Mouse (Mus musculus) 3T3-L1 (cell line): Measurements from ENCODE around the gene Pakap.

ENCODE experiments used
- DNase-seq: peaks from one replicate; pipeline ENCODE4 v3.0.0-alpha.2; 2015; ENCODE audit warnings: low read depth, low spot score

The Pakap gene

GRCm38 (mm10) chr4:57574181-57574580 lies 6.2 kb downstream of the Pakap start:
- no peak for DNase-seq

DNA sequence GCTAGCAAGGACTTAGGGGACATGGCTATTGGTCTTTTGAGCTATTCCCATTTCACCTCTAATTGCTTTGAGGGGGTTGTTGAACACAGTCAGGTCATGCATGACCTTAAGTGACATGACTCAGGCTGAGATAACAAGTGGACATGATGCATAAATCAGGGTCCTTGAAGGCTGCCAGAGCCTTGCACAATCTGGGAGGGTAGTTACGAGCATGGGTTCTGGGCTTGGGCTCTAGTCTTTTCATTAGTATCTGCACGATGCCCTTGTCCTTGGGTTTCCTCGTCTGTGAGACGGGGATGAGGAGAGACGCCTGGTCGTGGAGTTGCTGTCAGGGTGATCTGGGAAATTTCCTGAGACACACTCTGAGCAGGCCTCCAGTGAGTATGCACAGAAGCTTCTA lies 6.7 kb downstream of the Pakap start:
- DNase-seq, result no peak

GRCm38 (mm10) chr4:57575686-57576085 lies 7.7 kb downstream of the Pakap start:
- peak; percentile 63 for DNase-seq

DNA sequence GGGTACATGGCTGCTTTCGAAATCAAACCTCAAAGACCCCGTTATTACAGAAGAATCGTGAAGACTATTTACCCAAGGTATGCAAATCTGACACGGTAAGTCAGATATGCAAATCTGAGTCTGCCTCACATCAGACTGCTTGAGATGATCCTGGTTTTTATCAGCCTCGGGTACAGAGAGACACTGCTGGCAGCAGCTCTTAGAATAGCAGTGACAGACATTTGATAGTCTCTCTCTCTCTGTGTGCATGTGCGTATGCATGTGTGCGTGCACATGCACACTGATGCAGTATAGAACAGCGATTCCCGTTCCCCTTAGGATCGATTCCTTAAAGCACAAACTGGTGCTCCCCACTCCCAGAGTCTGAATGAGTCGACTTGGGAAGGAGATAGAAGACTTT lies 8.1 kb downstream of the Pakap start:
- DNase-seq, result no peak

DNA sequence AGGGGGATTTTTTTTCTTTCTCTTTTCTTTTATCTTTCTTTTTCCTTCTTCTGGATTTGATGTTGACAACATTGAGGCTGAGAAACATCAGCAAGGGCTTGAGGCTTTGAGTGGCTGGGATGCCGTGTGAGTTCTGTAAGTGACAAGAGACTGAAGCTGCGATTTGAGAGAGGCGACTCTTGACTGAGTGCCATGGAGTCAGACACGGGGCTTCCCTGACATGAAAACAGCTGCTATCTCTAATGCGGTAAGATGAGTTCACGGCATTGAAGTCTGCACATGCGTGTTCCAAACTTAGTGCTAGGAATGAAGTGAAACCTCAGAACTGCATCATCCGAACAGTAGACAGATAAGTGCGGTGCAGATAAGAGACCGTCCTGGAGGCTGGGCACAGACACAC lies 11.7 kb downstream of the Pakap start:
- DNase-seq, result no peak

DNA sequence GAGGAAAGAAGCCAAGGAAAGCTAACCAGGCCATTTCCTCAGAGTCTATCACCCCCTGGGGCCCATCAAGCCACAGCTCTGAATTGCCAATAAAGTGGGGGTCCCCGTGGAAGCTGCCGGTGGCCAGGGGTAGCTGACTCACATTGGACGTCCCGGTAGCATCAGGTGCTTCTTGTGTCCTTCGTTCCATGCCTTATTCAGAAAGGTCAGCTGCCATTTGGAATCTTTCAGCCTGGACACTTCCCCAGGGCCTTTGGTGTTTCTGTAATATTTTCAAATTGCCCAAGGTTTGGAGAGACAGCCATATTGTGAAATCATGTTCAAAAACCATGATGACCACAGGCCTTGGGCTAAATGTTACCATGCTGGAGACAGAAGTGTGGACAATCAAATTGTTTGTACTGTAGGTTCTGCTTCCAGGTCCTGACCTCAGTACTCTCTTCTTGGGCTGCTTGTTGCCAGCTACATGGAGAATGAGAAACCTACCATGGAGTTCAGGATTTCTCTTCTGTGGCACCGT lies 17.4 kb downstream of the Pakap start:
- no peak for DNase-seq

DNA sequence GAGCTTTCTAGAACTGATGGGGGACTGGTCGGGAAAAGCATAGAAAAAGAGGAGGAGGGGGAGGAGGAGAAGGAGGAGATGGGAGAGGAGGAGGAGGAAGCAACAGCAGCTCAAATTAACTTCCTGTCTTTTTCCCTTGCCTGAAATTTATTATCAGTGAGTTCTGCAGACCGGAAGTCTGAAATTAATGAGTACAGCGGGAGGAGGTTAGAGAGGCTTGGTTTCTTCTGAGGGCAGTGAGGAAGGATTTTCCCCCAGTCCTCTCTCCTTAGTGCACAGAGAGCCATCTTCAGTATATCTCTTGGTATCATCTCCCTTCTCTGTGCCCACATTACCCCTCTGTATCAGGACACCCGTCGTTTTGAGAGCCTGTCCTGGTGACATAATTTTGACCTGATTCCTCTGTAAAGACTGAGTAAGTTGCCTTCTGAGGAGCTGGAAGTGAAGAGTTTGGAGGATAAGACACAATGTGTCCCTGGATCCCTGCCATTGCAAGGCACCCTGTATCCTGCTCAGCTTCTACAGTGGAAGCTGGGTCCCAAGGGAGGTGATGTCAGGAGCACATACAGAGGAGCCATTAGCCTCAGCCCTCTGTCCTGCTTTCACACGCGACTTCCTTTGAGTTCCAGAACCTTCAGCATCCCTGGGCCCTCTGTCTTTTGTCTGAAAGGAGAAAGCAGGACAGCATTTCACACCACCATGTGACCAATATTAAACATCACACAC lies 19.1 kb downstream of the Pakap start:
- no peak for DNase-seq

GRCm38 (mm10) chr4:57588356-57588755 lies 20.4 kb downstream of the Pakap start:
- peak; percentile 81 for DNase-seq

DNA sequence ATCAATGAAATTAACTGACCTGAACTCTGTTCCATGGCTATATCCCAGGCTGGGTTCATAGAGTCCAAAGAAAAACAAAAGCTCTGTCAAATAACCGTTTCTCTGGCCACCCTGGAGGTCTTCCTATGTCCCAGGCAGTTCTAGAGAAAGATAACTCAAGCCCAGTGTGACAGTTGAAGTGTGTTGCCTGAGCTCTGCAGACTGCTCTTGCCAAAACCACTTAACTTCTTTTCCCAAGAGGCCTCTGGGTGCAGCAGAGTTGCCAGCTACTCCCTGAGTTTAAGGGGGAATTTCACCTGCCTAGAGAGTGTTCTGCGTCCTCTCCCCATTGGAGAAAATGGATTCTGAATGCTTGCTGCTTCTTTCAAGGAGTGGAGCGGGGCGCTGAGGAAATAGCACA lies 24.8 kb downstream of the Pakap start:
- DNase-seq, result no peak

GRCm38 (mm10) chr4:57599946-57600345 lies 32.0 kb downstream of the Pakap start:
- DNase-seq, result no peak

DNA sequence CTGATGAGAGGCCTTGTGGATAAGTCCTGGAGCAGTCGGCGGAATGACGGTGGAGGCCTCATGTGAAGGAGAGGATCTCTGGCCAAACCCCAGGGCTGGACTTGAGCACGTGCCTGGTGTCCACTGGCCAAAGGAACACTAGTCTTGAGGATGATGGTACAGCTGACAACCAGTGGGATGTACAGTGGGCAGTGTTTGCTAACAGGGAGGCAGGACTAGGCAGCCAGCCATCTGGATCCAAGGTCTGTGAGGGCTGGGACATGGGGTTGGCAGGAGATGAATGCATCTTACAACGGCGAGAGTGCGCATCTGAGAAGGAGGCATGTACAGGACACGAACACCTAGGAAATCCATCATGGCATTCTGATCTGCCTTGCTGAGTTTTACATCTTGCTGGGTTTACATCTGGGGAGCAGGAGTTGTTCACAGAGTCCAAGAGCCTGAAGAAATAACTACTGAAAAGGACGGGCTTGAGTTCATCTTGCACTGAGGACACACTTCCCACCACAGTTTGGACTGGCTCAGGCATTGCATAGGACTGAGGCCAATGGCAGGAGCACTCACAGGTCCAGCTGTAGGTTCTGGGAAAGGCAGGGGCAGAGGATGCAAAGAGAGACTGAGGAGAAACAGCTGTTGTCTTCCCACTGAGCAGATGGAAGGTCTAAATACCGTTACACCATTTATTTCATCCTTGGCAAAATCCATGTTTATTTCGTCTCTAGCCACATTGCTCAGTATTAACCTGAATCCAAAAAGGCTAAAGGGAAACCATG lies 32.9 kb downstream of the Pakap start:
- DNase-seq, result no peak

DNA sequence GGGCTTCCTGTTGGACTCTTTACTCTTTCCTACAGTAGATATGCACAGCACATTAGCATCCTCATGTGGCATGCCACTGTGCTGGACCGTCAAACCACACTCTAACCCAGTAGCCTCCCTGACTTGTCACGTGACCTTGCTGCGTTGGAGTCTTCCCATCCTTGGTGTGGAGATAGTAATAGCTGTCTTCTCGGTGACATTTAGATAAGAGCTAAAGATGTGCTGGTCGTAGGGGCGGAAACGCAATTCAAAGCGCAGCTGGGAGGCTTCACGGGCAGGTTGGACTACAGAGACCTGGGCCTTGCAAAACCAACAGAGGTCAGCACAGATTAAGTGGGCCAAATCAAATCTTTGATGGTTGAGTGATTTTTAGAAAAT lies 33.5 kb downstream of the Pakap start:
- DNase-seq, result no peak

- no peak for DNase-seq
These were observed 34.1 kb downstream of the Pakap start for GRCm38 (mm10) chr4:57601903-57602617.

DNA sequence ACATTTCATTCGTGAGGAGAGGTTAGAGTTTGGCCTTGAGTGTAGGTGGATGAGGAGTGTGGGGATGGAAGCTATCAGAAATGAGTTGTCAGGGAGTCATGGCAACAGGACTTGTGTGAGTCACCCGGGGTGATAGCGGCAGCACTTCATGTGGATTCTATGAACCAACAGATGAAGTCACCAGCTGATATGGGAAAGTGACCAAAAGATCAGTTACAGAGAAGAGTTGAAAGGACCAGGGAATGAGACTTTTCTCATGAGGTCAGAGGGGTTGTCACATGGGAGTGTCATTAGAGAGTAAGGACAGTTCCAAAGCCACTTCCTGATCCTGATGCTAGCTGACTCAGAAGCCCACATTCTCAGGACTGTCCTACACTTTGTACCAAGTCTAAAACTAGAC lies 38.3 kb downstream of the Pakap start:
- DNase-seq, result peak; percentile 71

DNA sequence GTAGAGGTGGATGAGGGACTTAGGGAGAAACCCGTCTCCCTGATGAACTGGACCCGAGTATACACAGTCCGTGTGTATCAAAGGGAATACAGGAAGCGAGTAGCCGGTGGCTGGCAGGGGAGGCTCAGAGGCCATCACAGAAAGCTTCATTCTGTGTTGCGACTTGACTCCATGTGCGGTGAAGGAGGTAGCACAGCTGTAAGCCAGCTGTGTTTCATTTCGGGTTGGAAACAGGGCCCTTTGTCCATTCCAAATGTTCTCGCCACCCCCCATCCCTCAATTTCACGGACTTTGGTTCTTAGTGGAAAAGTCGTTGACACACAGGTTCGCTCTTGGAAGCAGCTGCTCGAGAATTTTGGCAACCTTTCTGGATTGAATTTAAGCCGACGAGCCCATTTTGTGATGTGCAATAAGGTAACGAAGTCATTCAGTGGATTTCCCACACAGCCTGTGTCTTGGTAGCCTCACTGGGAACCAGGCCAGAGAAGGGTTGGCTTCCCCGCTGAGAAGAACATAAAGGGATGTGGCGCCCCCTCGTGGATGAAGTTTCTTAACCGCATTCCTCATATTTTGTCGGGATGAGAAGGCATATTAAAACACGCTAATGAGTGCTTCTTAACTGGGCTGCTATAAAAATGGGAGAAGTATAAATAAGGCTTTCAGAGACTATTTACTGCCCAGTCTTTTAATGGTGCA lies 39.4 kb downstream of the Pakap start:
- DNase-seq, result peak; percentile 96

DNA sequence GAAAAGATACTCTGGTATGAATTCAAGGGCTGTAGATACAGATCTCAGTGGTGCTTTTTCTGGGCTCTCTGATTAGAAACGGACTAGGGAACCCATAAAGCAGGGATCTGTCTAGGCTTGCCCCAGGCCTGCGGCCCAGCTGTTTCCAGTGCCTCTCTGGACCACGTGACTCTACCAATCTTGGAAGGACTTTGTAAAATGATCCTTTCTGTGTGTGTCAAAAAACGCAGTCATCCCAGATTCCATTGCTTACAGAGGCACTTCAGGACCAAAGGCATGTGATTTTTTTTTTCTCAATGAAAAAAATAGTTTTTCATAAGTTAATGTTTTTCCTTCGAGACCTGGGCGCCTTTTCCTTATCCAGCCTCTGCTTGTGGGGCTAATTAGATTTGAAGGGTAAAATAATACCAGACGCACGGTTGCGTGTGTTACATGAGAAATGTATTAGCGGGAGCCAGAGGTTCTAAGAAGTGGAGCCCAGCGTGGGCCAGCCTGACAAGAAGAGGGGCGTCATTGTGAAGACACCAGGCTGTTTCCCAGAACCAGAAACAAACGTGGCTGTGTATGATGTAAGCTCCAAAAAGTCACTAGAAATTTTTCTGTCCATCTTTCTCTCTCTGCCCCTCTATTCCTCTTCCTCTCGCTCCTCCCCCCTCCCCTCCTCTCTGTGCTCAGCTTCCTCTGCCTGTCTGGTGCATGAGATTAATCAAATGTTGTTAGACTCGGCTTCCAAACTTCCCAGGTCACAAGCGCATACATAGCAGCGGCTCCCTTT lies 43.5 kb downstream of the Pakap start:
- peak; percentile 47 for DNase-seq

DNA sequence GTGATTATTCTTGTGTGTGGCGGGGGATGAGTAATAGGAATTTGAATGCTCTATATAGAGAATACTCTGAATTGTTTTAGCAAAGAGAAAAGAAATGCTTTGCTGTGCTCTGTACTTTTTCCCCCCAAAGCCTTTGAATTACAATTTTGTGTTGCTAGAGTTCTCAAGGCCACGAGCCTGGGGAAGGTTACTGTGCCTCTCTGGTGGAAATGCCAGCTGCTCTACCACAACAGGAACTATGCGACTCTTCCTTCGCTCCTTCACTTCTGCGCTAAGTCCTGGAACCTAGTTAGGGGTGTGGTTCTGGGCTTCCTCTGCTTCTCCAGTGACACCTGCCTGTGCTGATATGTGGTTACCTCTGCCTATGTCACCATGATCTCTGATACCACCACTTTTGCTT lies 44.7 kb downstream of the Pakap start:
- DNase-seq, result no peak

- no peak for DNase-seq
These were observed 46.7 kb downstream of the Pakap start for GRCm38 (mm10) chr4:57614686-57615085.

DNA sequence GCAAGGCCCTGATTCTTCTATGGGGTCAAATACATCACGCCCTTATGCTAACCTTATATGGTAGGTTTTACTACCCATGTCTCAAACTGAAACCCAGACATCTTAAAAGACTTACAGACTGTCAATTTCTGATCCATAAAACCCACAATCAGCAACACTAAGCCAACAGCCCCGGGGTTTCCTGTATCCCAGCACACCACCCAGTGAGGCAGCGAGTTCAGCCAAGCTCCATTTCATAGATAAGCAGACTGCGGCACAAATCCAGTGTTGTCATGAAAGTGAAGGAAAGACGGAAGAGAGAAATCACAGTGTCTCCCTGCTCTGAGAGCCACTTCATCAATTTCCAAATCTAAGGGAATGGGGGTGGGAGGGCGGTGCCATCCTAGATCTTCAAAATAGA lies 50.8 kb downstream of the Pakap start:
- DNase-seq, result no peak

DNA sequence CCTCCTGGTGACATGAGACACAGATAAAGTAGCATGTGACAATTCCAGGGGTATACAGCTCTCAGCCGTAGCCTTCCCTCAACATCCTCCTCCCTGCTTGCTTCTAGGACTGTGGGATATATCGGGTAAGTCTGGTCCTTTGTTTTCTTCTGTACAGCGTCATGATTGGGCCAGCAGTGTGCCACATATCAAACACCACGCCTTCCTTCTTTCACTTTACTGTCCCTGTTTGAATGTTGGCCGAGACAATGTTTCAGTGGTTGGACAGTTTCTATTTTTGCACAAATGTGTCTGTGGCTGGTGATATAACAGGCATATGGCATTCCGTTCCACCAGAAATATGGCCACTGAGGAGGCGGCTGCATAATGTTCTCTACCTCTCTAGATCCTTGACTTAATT lies 54.8 kb downstream of the Pakap start:
- DNase-seq, result no peak

DNA sequence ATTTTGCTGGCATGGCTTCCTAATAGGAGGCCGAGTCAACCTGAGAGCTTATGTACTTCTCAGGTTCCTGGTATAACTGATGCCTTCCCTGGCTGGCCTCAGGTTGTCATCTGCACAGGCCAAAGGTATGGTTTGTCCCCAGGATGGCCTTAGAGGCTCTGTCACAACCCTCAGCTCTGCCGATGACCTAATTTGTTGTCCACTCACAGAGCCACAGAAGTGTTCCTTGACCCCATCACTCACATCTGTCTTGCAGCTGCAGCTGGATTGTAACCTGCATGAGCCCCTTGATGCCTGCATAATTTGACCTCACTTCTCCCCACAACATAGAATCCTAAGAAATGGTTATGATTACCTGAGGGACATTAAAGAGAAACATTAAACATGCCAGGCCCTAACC lies 56.8 kb downstream of the Pakap start:
- no peak for DNase-seq
